ENCODE assay signal across 12 mouse cellular contexts in the genomic region with DNA sequence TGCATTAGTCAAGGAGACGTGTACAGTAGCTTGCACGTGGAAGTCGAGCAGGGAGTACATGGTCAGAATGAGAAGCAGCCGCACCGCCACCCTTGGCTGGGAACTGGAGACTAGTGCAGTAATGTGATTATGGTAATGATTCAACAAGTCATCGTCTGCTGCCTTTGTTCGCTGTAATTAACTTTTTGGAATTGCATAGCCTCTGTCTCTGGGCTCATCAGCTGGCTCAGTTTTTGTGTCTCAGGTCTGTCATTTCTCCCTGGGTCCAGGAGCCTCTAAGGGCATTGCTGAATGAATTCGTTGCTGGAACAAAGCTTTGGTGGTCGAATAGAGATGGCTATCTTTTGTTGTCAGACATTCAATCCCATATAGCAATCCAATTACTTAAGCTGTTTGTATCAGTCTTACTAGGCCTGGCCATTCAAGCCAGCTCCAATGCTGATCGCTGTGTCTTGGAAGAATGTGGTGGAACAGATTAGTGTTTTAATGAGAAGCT. TPM values are rescaled to one million over a fixed set of nuclear protein-coding genes. Genes with fewer than 3 reads are reported as not detected.
DNase-seq lines count a peak whose midpoint lies in the region; ATAC-seq and TF ChIP-seq lines count a peak whose summit lies in the region.
"Had no signal": no experiment of that assay in that cellular context is flagged by ENCODE, and none has a peak within 500 bp of the region (broad histone marks: within the 10 kb centered on the region; RNA-seq: fewer than 3 reads in every experiment).

No protein-coding gene starts in this region.

- H3K27ac ChIP-seq in intestine, embryonic 15.5 days: no peak overlapping the region
- no peak overlapping the region for H3K27ac ChIP-seq in intestine, postnatal 0 days (ENCODE audit: low read depth, low read length)
- H3K27ac ChIP-seq in forebrain, embryonic 16.5 days (ENCODE audit: low read length): no peak overlapping the region
- H3K27ac ChIP-seq in midbrain, embryonic 13.5 days: peak overlapping the region; percentile 60; the same call in 1 of the 2 replicates
- H3K27ac ChIP-seq: heart, adult 2 months; stomach, postnatal 0 days had no signal

- no peaks in the 10 kb centered on the region for H3K36me3 ChIP-seq in intestine, embryonic 15.5 days
- H3K36me3 ChIP-seq in intestine, postnatal 0 days (ENCODE audit: control insufficient read depth, insufficient read depth): no peaks in the 10 kb centered on the region
- H3K36me3 ChIP-seq in forebrain, embryonic 16.5 days (ENCODE audit: control insufficient read depth, insufficient read depth): no peaks in the 10 kb centered on the region
- H3K36me3 ChIP-seq in midbrain, embryonic 13.5 days: no peaks in the 10 kb centered on the region

- no peak for TF ChIP-seq CTCF in intestine, postnatal 0 days (IDR thresholded peaks at IDR 0.05; ENCODE audit: low read depth)
- no peak for TF ChIP-seq CTCF in Patski (IDR thresholded peaks at IDR 0.05)

- 0 out of 2 replicates have a peak, but pooled peaks have one; percentile 6 for ATAC-seq in intestine, embryonic 15.5 days
- ATAC-seq in intestine, postnatal 0 days: no peak
- no peak for ATAC-seq in Patski
- ATAC-seq in forebrain, embryonic 16.5 days: peak; percentile 92
- peak; percentile 99 for ATAC-seq in midbrain, embryonic 13.5 days

- POLR2A ChIA-PET in Patski (lab: Charles Lee): interaction anchor here (0.5 kb wide), 1 partner anchor 21 kb away, joined by 3 read pairs; no protein-coding TSS in a partner anchor

- H3K27me3 ChIP-seq in intestine, embryonic 15.5 days (replicated peaks): no peaks in the 10 kb centered on the region
- H3K27me3 ChIP-seq in intestine, postnatal 0 days (replicated peaks; ENCODE audit: control insufficient read depth, insufficient read depth, low read length): no peaks in the 10 kb centered on the region
- no peaks in the 10 kb centered on the region for H3K27me3 ChIP-seq in Patski
- no peaks in the 10 kb centered on the region for H3K27me3 ChIP-seq in forebrain, embryonic 16.5 days (replicated peaks; ENCODE audit: control insufficient read depth, insufficient read depth, low read length)
- H3K27me3 ChIP-seq in midbrain, embryonic 13.5 days: 0 out of 2 replicates have a peak, but pooled peaks cover 5% of the 10 kb centered on the region

- H3K4me3 ChIP-seq in intestine, embryonic 15.5 days (replicated peaks): no peak overlapping the region
- no peak overlapping the region for H3K4me3 ChIP-seq in intestine, postnatal 0 days (ENCODE audit: low read depth, low read length)
- H3K4me3 ChIP-seq in forebrain, embryonic 16.5 days (replicated peaks; ENCODE audit: low read length): no peak overlapping the region
- no peak overlapping the region for H3K4me3 ChIP-seq in midbrain, embryonic 13.5 days (replicated peaks)
- H3K4me3 ChIP-seq: heart, adult 2 months had no signal

- peak; percentile 39 for DNase-seq in Patski (ENCODE audit: low read depth, low spot score)
- DNase-seq in cerebellum, adult 9-11 months: no peak
- DNase-seq in urinary bladder, postnatal 25 days (ENCODE audit: low spot score): no peak
- DNase-seq in thymus, postnatal 36 days: no peak
- DNase-seq: adrenal gland, postnatal 25 days; cerebellum, adult 8-10 months; heart, adult 2 months had no signal

- WGBS in intestine, embryonic 15.5 days: 71% methylated on average over 10 of the region's 10 CpGs
- 78% methylated on average over 10 of the region's 10 CpGs for WGBS in intestine, postnatal 0 days
- 10% methylated on average over 10 of the region's 10 CpGs for WGBS in forebrain, embryonic 16.5 days
- 8% methylated on average over 10 of the region's 10 CpGs for WGBS in midbrain, embryonic 13.5 days

- in situ Hi-C loops in Patski (cut with MboI; ENCODE audit: low pct_unique_long_range_greater_than_20kb): no loop called here

- no peak overlapping the region for H3K9ac ChIP-seq in intestine, embryonic 15.5 days
- no peak overlapping the region for H3K9ac ChIP-seq in intestine, postnatal 0 days (ENCODE audit: low read depth, low read length)
- H3K9ac ChIP-seq in forebrain, embryonic 16.5 days (replicated peaks; ENCODE audit: low read depth, low read length): no peak overlapping the region
- no peak overlapping the region for H3K9ac ChIP-seq in midbrain, embryonic 13.5 days (replicated peaks)

- no peaks in the 10 kb centered on the region for H3K9me3 ChIP-seq in intestine, embryonic 15.5 days
- no peaks in the 10 kb centered on the region for H3K9me3 ChIP-seq in intestine, postnatal 0 days (ENCODE audit: control insufficient read depth)
- no peaks in the 10 kb centered on the region for H3K9me3 ChIP-seq in forebrain, embryonic 16.5 days (ENCODE audit: control insufficient read depth, low read length)
- H3K9me3 ChIP-seq in midbrain, embryonic 13.5 days: no peaks in the 10 kb centered on the region

- no peak overlapping the region for H3K4me2 ChIP-seq in intestine, embryonic 15.5 days (replicated peaks)
- H3K4me2 ChIP-seq in intestine, postnatal 0 days (replicated peaks; ENCODE audit: low read depth): no peak overlapping the region
- no peak overlapping the region for H3K4me2 ChIP-seq in forebrain, embryonic 16.5 days (ENCODE audit: low read length)
- no peak overlapping the region for H3K4me2 ChIP-seq in midbrain, embryonic 13.5 days (replicated peaks)

- CTCF ChIA-PET in Patski (lab: Charles Lee): interaction anchor here (1.0 to 1.2 kb wide), 4 partner anchors 16 to 503 kb away, joined by 3 read pairs; no protein-coding TSS in a partner anchor

- no peaks in the 10 kb centered on the region for H3K4me1 ChIP-seq in intestine, embryonic 15.5 days (replicated peaks)
- no peaks in the 10 kb centered on the region for H3K4me1 ChIP-seq in intestine, postnatal 0 days (replicated peaks; ENCODE audit: control insufficient read depth, insufficient read depth, low read length)
- H3K4me1 ChIP-seq in forebrain, embryonic 16.5 days (replicated peaks; ENCODE audit: control insufficient read depth, insufficient read depth, low read length): peaks cover 6% of the 10 kb centered on the region
- H3K4me1 ChIP-seq in midbrain, embryonic 13.5 days (replicated peaks): peaks cover 11% of the 10 kb centered on the region

RNA-seq across cellular contexts. Expression of a gene that starts 36.8 kb away (rescaled TPM):
- 15.8 and 18.3 TPM in 2 replicates for polyA plus RNA-seq in intestine, embryonic 15.5 days (2015; fragmentation: Nextera tagmentation; extraction: Ambion mirVana)
- polyA plus RNA-seq in intestine, postnatal 0 days (2015; fragmentation: Nextera tagmentation; extraction: Ambion mirVana): 6.0 and 6.9 TPM in 2 replicates
- 37.3 TPM for polyA plus RNA-seq in Patski (2021)
- polyA plus RNA-seq in forebrain, embryonic 16.5 days (2015; fragmentation: Nextera tagmentation; extraction: Ambion mirVana): 8.9 and 12.4 TPM in 2 replicates
- polyA plus RNA-seq in midbrain, embryonic 13.5 days (2015; fragmentation: Nextera tagmentation; extraction: Ambion mirVana): 22.1 and 27.4 TPM in 2 replicates

Comparison
In these comparisons a context has a peak if more than half of its experiments do, and no peak if none do; other contexts are left out.
1. ATAC-seq: peak in intestine, embryonic 15.5 days (single experiment), forebrain, embryonic 16.5 days (single experiment) and midbrain, embryonic 13.5 days (single experiment); none in intestine, postnatal 0 days (single experiment) and Patski (single experiment).